Mouse (Mus musculus) hindbrain, embryonic 14.5 days (tissue): ENCODE data around the gene Myod1. TPM values are rescaled to one million over a fixed set of nuclear protein-coding genes. Genes with fewer than 3 reads are reported as not detected.

Source experiments
- ATAC-seq: fragments of 200-750 bp; cut with Nextera tagmentation; 2 replicates; pipeline ENCODE4 v1.8.0; 2017; ENCODE audit warnings: moderate number of reproducible peaks, mild to moderate bottlenecking, moderate TSS enrichment, moderate library complexity; ENCODE audit not compliant: low FRiP score
- DNase-seq: peaks from one replicate; pipeline ENCODE4 v3.0.0-alpha.2; 2015; ENCODE audit warnings: low spot score
- H3K27ac ChIP-seq: fragments of 300-500 bp; sonication (generic); 2 replicates; pipeline ENCODE4 v1.5.1; 2014; ENCODE audit warnings: mild to moderate bottlenecking, moderate library complexity
- H3K27me3 ChIP-seq: fragments of 300-500 bp; sonication (generic); 2 replicates; pipeline ENCODE4 v1.6.1; 2014; ENCODE audit warnings: mild to moderate bottlenecking, low read length, mixed read lengths; ENCODE audit not compliant: control insufficient read depth, insufficient read depth
- H3K36me3 ChIP-seq: fragments of 300-500 bp; sonication (generic); replicated peaks from 2 replicates; pipeline ENCODE4 v1.6.1; 2014; ENCODE audit not compliant: control insufficient read depth, insufficient read depth
- H3K4me1 ChIP-seq: fragments of 300-500 bp; sonication (generic); replicated peaks from 2 replicates; pipeline ENCODE4 v1.6.1; 2014; ENCODE audit warnings: antibody characterized with exemption, low read length, mixed read lengths; ENCODE audit not compliant: control insufficient read depth, insufficient read depth
- H3K4me2 ChIP-seq: fragments of 300-500 bp; sonication (generic); replicated peaks from 2 replicates; pipeline ENCODE4 v1.6.1; 2014; ENCODE audit warnings: mild to moderate bottlenecking, moderate library complexity
- H3K4me3 ChIP-seq: fragments of 300-500 bp; sonication (generic); replicated peaks from 2 replicates; pipeline ENCODE4 v1.5.1; 2014; ENCODE audit warnings: mild to moderate bottlenecking, low read length
- H3K9ac ChIP-seq: fragments of 300-500 bp; sonication (generic); 2 replicates; pipeline ENCODE4 v1.6.1; 2014
- H3K9me3 ChIP-seq: fragments of 300-500 bp; sonication (generic); 2 replicates; pipeline ENCODE4 v1.6.1; 2016; ENCODE audit warnings: low read length; ENCODE audit not compliant: control insufficient read depth
- WGBS: fragments of 180-500 bp; shearing (Covaris S2); extraction: QIAGEN DNeasy Blood & Tissue Kit; methylation state at CpG from one replicate; pipeline ENCODE4 v1.1.7; 2014; 5-methylcytosine and 5-hydroxymethylcytosine counted together
- polyA plus RNA-seq: library from polyadenylated mRNA; unstranded; fragments of >200 nt; fragmentation: Nextera tagmentation; extraction: Ambion mirVana; gene quantifications from 2 replicates; pipeline ENCODE4 v1.2.1, GENCODE M21; 2014

Gene Myod1
- polyA plus RNA-seq, 1 experiment from 2014 or later, result 0.11 TPM

GRCm38 (mm10) chr7:46404756-46405155, 28.5 kb downstream of the Myod1 start:
- DNase-seq, result no peak
- 89% methylated on average over 6 of the region's 7 CpGs for WGBS
- no peak overlapping the region for H3K27ac ChIP-seq
- no peak for ATAC-seq
- H3K9ac ChIP-seq, result no peak overlapping the region
- H3K9me3 ChIP-seq, result no peaks in the 10 kb centered on the region
- no peaks in the 10 kb centered on the region for H3K27me3 ChIP-seq
- H3K4me3 ChIP-seq, result no peak overlapping the region
- H3K4me1 ChIP-seq, result peaks cover 22% of the 10 kb centered on the region
- peaks cover 11% of the 10 kb centered on the region; the same call in 1 of the 2 replicates for H3K36me3 ChIP-seq
- H3K4me2 ChIP-seq, result no peak overlapping the region

- no peak overlapping the region for H3K4me3 ChIP-seq
- H3K9me3 ChIP-seq, result no peaks in the 10 kb centered on the region
- no peak overlapping the region for H3K9ac ChIP-seq
- DNase-seq (no peak), ATAC-seq (no peak)
- H3K27me3 ChIP-seq, result no peaks in the 10 kb centered on the region
- WGBS, result 84% methylated on average over 9 of the region's 9 CpGs
- no peak overlapping the region for H3K4me2 ChIP-seq
- H3K36me3 ChIP-seq, result peaks cover 8% of the 10 kb centered on the region; the same call in 1 of the 2 replicates
- H3K27ac ChIP-seq, result no peak overlapping the region
- H3K4me1 ChIP-seq, result no peaks in the 10 kb centered on the region
These were observed 32.3 kb downstream of the Myod1 start for GRCm38 (mm10) chr7:46408606-46409005.

GRCm38 (mm10) chr7:46409204-46409789, 33.0 kb downstream of the Myod1 start:
- Histone ChIP-seq H3K9me3 (no peaks in the 10 kb centered on the region), H3K27ac (no peak overlapping the region), H3K9ac (no peak overlapping the region), H3K4me2 (no peak overlapping the region), H3K4me3 (no peak overlapping the region), H3K36me3 (peaks cover 8% of the 10 kb centered on the region; the same call in 1 of the 2 replicates), H3K4me1 (no peaks in the 10 kb centered on the region), H3K27me3 (no peaks in the 10 kb centered on the region)
- 32% methylated on average over 12 of the region's 12 CpGs for WGBS
- ATAC-seq (no peak), DNase-seq (no peak)

- no peaks in the 10 kb centered on the region for H3K4me1 ChIP-seq
- no peak for DNase-seq
- no peak overlapping the region for H3K4me3 ChIP-seq
- H3K36me3 ChIP-seq, result no peaks in the 10 kb centered on the region; the same call in 1 of the 2 replicates
- 82% methylated on average over 6 of the region's 6 CpGs for WGBS
- no peaks in the 10 kb centered on the region for H3K27me3 ChIP-seq
- no peak overlapping the region for H3K4me2 ChIP-seq
- H3K27ac ChIP-seq, result no peak overlapping the region
- ATAC-seq, result no peak
- no peak overlapping the region for H3K9ac ChIP-seq
- no peaks in the 10 kb centered on the region for H3K9me3 ChIP-seq
These were observed 34.5 kb downstream of the Myod1 start for GRCm38 (mm10) chr7:46410727-46411126.

- Histone ChIP-seq H3K27ac (no peak overlapping the region), H3K9me3 (no peaks in the 10 kb centered on the region), H3K4me1 (peaks cover 8% of the 10 kb centered on the region), H3K27me3 (no peaks in the 10 kb centered on the region), H3K4me3 (no peak overlapping the region), H3K9ac (no peak overlapping the region), H3K4me2 (no peak overlapping the region), H3K36me3 (no peaks in the 10 kb centered on the region)
- DNase-seq (no peak), ATAC-seq (no peak)
- WGBS, result 68% methylated on average over 5 of the region's 5 CpGs
These were observed 36.5 kb downstream of the Myod1 start for GRCm38 (mm10) chr7:46412823-46413222.

GRCm38 (mm10) chr7:46413959-46414725, 37.9 kb downstream of the Myod1 start:
- Histone ChIP-seq H3K4me1 (peaks cover 8% of the 10 kb centered on the region), H3K9ac (no peak overlapping the region), H3K4me2 (no peak overlapping the region), H3K4me3 (no peak overlapping the region), H3K27ac (no peak overlapping the region), H3K9me3 (no peaks in the 10 kb centered on the region), H3K36me3 (no peaks in the 10 kb centered on the region), H3K27me3 (no peaks in the 10 kb centered on the region)
- ATAC-seq, result no peak
- WGBS, result 74% methylated on average over 6 of the region's 6 CpGs
- no peak for DNase-seq

- Histone ChIP-seq H3K9me3 (no peaks in the 10 kb centered on the region), H3K4me2 (no peak overlapping the region), H3K27ac (no peak overlapping the region), H3K4me1 (peaks cover 8% of the 10 kb centered on the region), H3K4me3 (no peak overlapping the region), H3K36me3 (no peaks in the 10 kb centered on the region), H3K9ac (no peak overlapping the region; the same call in 1 of the 2 replicates), H3K27me3 (no peaks in the 10 kb centered on the region)
- DNase-seq, result no peak
- no peak for ATAC-seq
- 71% methylated on average over 14 of the region's 14 CpGs for WGBS
These were observed 39.6 kb downstream of the Myod1 start for GRCm38 (mm10) chr7:46415818-46416425.

- H3K36me3 ChIP-seq, result no peaks in the 10 kb centered on the region
- H3K9me3 ChIP-seq, result no peaks in the 10 kb centered on the region
- H3K4me1 ChIP-seq, result peaks cover 21% of the 10 kb centered on the region
- 83% methylated on average over 7 of the region's 7 CpGs for WGBS
- no peaks in the 10 kb centered on the region for H3K27me3 ChIP-seq
- no peak overlapping the region for H3K4me2 ChIP-seq
- H3K27ac ChIP-seq, result no peak overlapping the region
- ATAC-seq, result no peak
- no peak overlapping the region for H3K4me3 ChIP-seq
- H3K9ac ChIP-seq, result no peak overlapping the region
- no peak for DNase-seq
These were observed 41.2 kb downstream of the Myod1 start for GRCm38 (mm10) chr7:46417467-46417866.

GRCm38 (mm10) chr7:46418102-46418622, 41.9 kb downstream of the Myod1 start:
- no peaks in the 10 kb centered on the region for H3K27me3 ChIP-seq

More at GRCm38 (mm10) chr7:46418102-46418622, 41.9 kb downstream of the Myod1 start:
- Histone ChIP-seq H3K4me1 (peaks cover 28% of the 10 kb centered on the region), H3K27ac (no peak overlapping the region), H3K9me3 (no peaks in the 10 kb centered on the region), H3K9ac (no peak overlapping the region), H3K4me3 (no peak overlapping the region), H3K4me2 (no peak overlapping the region), H3K36me3 (no peaks in the 10 kb centered on the region)
- DNase-seq (no peak), ATAC-seq (no peak)
- 52% methylated on average over 16 of the region's 16 CpGs for WGBS
